Mouse (Mus musculus): ENCODE data around the gene Polg2. TPM values are rescaled to one million over a fixed set of nuclear protein-coding genes. Genes with fewer than 3 reads are reported as not detected.

Polg2 gene
- total and polyA plus RNA-seq, 3 experiments = 6.3 to 10.7 TPM; not detected in 1

- TF ChIP-seq ELF1 (IDR thresholded peaks at IDR 0.05; ENCODE audit: low read depth, low read length) (no peak), MYB (IDR thresholded peaks at IDR 0.05; ENCODE audit: low read depth, low read length) (no peak), MEF2A (IDR thresholded peaks at IDR 0.05; ENCODE audit: extremely low read depth, insufficient replicate concordance, low read depth, low read length, poor library complexity, severe bottlenecking) (no peak), E2F4 (IDR thresholded peaks at IDR 0.05; ENCODE audit: borderline replicate concordance, low read depth, low read length) (no peak), USF1 (IDR thresholded peaks at IDR 0.05; ENCODE audit: low read depth, low read length) (no peak), MAFK (IDR thresholded peaks at IDR 0.05; ENCODE audit: borderline replicate concordance, low read depth, low read length) (no peak)
Observed at GRCm38 (mm10) chr11:106736614-106737013, 42.7 kb downstream of the Polg2 start.

GRCm38 (mm10) chr11:106730714-106731113 lies 48.6 kb downstream of the Polg2 start:
- H3K27ac ChIP-seq (ENCODE audit: control insufficient read depth, low read depth, low read length) = no peak overlapping the region
- H3K9me3 ChIP-seq (replicated peaks; ENCODE audit: insufficient read depth, low read length) = no peaks in the 10 kb centered on the region
- H3K27me3 ChIP-seq (ENCODE audit: control insufficient read depth in 1 of 2, insufficient read depth in 2 of 2, low read length in 2 of 2) = no peaks in the 10 kb centered on the region
- TF ChIP-seq CHD2 (IDR thresholded peaks at IDR 0.05; ENCODE audit: low read length) = no peak
- TF ChIP-seq GABPA (IDR thresholded peaks at IDR 0.05; ENCODE audit: low read depth, low read length) = no peak
- TF ChIP-seq MAX (IDR thresholded peaks at IDR 0.05; ENCODE audit: low read length) = no peak
- TF ChIP-seq CTCF (IDR thresholded peaks at IDR 0.05 in 2 of 3, conservative IDR thresholded peaks at IDR 0.05 in 1 of 3; ENCODE audit: control insufficient read depth in 1 of 3, insufficient read depth in 1 of 3, low read depth in 2 of 3, low read length in 3 of 3, poor library complexity in 1 of 3, severe bottlenecking in 1 of 3) = no peak
- no peak for TF ChIP-seq RAD21 (IDR thresholded peaks at IDR 0.05; ENCODE audit: low read depth, low read length)
- TF ChIP-seq POLR2AphosphoS2 (IDR thresholded peaks at IDR 0.05; ENCODE audit: low read length) = no peak
- TF ChIP-seq TCF12 (IDR thresholded peaks at IDR 0.05; ENCODE audit: low read depth, low read length) = 0 out of 2 replicates have a peak, but pooled peaks have one; percentile 28
- no peak for TF ChIP-seq ZKSCAN1 (IDR thresholded peaks at IDR 0.05; ENCODE audit: low read depth, low read length)
- TF ChIP-seq GATA1 (IDR thresholded peaks at IDR 0.05; ENCODE audit: low read depth, low read length) = peak; percentile 66
- no peak for TF ChIP-seq NRF1 (IDR thresholded peaks at IDR 0.05; ENCODE audit: insufficient read depth, low read depth, low read length, poor library complexity, severe bottlenecking)
- TF ChIP-seq MEF2A (IDR thresholded peaks at IDR 0.05; ENCODE audit: extremely low read depth, insufficient replicate concordance, low read depth, low read length, poor library complexity, severe bottlenecking) = peak; percentile 84
- TF ChIP-seq KAT2A (conservative IDR thresholded peaks at IDR 0.05; ENCODE audit: low read depth, low read length) = no peak
- TF ChIP-seq MAFK (IDR thresholded peaks at IDR 0.05; ENCODE audit: borderline replicate concordance, low read depth, low read length) = no peak
- no peak for TF ChIP-seq BHLHE40 (IDR thresholded peaks at IDR 0.05; ENCODE audit: borderline replicate concordance, low read depth, low read length)
- TF ChIP-seq USF2 (IDR thresholded peaks at IDR 0.05; ENCODE audit: borderline replicate concordance in 1 of 2, insufficient read depth in 1 of 2, low read depth in 1 of 2, low read length in 2 of 2) = no peak
- no peak for TF ChIP-seq SIN3A (IDR thresholded peaks at IDR 0.05; ENCODE audit: low read length)
- peak in 1 of 2 experiments; percentile 29; a peak in 1 of 4 replicates for TF ChIP-seq EP300 (IDR thresholded peaks at IDR 0.05; ENCODE audit: low read depth in 1 of 2, low read length in 2 of 2)
- TF ChIP-seq TBP (IDR thresholded peaks at IDR 0.05; ENCODE audit: low read depth, low read length) = no peak
- H3K79me2 ChIP-seq (ENCODE audit: control insufficient read depth, insufficient read depth, low read length, poor library complexity) = no peaks in the 10 kb centered on the region
- H3K4me3 ChIP-seq (ENCODE audit: control insufficient read depth in 1 of 2, insufficient read depth in 1 of 2, low read depth in 2 of 2, low read length in 2 of 2) = no peak overlapping the region
- no peak overlapping the region for H3K9ac ChIP-seq (ENCODE audit: control insufficient read depth, low read depth, low read length, poor library complexity, severe bottlenecking)
- peaks cover 25 to 40% of the 10 kb centered on the region in 2 experiments for H3K4me1 ChIP-seq (ENCODE audit: control insufficient read depth in 1 of 2, insufficient read depth in 2 of 2, low read length in 2 of 2)
- H3K36me3 ChIP-seq (ENCODE audit: control insufficient read depth in 1 of 2, insufficient read depth in 2 of 2, low read length in 2 of 2) = peaks cover 0 to 34% of the 10 kb centered on the region in 2 experiments; a peak in 2 of 4 replicates
- DNase-seq (ENCODE audit: low read depth, low spot score) = peak; percentile 31

More at GRCm38 (mm10) chr11:106736614-106737013, 42.7 kb downstream of the Polg2 start:
- Histone ChIP-seq H3K4me1 (ENCODE audit: control insufficient read depth in 1 of 2, insufficient read depth in 2 of 2, low read length in 2 of 2) (no peaks in the 10 kb centered on the region), H3K9me3 (replicated peaks; ENCODE audit: insufficient read depth, low read length) (no peaks in the 10 kb centered on the region), H3K9ac (ENCODE audit: control insufficient read depth, low read depth, low read length, poor library complexity, severe bottlenecking) (no peak overlapping the region), H3K79me2 (ENCODE audit: control insufficient read depth, insufficient read depth, low read length, poor library complexity) (no peaks in the 10 kb centered on the region), H3K36me3 (ENCODE audit: control insufficient read depth in 1 of 2, insufficient read depth in 2 of 2, low read length in 2 of 2) (no peaks in the 10 kb centered on the region), H3K27ac (ENCODE audit: control insufficient read depth, low read depth, low read length) (no peak overlapping the region), H3K27me3 (ENCODE audit: control insufficient read depth in 1 of 2, insufficient read depth in 2 of 2, low read length in 2 of 2) (no peaks in the 10 kb centered on the region; a peak in 1 of 4 replicates), H3K4me3 (ENCODE audit: control insufficient read depth in 1 of 2, insufficient read depth in 1 of 2, low read depth in 2 of 2, low read length in 2 of 2) (no peak overlapping the region)
- DNase-seq (ENCODE audit: low read depth, low spot score) = no peak

Measured in MEL (cell line).